Mouse (Mus musculus): ENCODE data around the gene Mvk. TPM values are rescaled to one million over a fixed set of nuclear protein-coding genes. Genes with fewer than 3 reads are reported as not detected.

Gene Mvk
- 0.16 TPM for polyA plus RNA-seq (2014; fragmentation: Illumina TruSeq; extraction: RNeasy Lipid Tissue Mini Kit (QIAGEN cat#74804); ENCODE audit: low read depth, low replicate concordance)

DNA sequence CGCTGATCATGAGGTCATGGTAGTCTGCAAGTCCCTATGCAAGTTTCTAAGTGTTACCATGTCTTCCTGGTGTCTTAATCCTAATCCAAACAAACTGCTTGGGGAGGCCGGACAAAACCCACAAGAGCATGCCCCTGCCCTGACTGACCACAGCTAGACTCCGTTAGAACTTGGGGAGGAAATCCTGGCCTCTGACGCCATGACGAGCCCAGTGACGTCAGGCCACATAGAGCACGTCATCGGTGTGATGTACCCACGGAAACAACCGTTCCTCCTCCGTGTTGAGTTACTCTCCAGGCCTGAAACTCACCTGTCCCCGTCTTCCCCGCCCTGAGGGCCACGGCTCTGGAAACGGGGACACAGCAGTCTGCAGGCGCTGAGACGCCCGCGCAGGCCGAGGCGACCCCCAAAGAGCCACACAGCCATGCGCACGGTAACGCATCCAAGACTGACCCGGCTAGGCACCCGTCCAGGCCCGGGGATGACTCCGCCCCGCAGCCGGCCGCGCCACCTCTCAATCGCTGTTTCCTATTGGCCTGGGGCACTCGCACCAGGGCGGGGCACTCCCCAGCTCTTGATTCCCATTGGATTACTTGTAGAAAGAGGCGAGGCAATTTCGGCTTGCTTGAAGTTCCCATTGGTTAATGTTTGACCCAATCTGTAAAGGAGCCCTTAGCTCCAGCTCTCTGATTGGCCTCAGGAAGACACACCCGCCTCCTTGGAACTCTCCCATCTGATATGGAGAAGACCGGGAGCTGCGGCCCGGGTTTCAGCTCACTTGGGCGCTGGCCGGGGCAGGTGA, at the start of gene Mvk, which contains the start of gene Mmab:
Gene Mvk (plus strand): TSS at position 704 of the 802 bp plus-strand sequence.
Gene Mmab (minus strand): TSS at position 495 of the 802 bp plus-strand sequence.

Other genes starting within 250 kb of the Mvk start
- not detected for gene Foxn4, start 170.5 kb upstream of the Mvk start, polyA plus RNA-seq (2014; fragmentation: Illumina TruSeq; extraction: RNeasy Lipid Tissue Mini Kit (QIAGEN cat#74804); ENCODE audit: low read depth, low replicate concordance)
- not detected for gene Myo1h, start 155.1 kb upstream of the Mvk start, polyA plus RNA-seq (2014; fragmentation: Illumina TruSeq; extraction: RNeasy Lipid Tissue Mini Kit (QIAGEN cat#74804); ENCODE audit: low read depth, low replicate concordance)
- gene Kctd10, start 63.8 kb upstream of the Mvk start, polyA plus RNA-seq (2014; fragmentation: Illumina TruSeq; extraction: RNeasy Lipid Tissue Mini Kit (QIAGEN cat#74804); ENCODE audit: low read depth, low replicate concordance): 21.3 TPM
- gene Ube3b, start 63.7 kb upstream of the Mvk start, polyA plus RNA-seq (2014; fragmentation: Illumina TruSeq; extraction: RNeasy Lipid Tissue Mini Kit (QIAGEN cat#74804); ENCODE audit: low read depth, low replicate concordance): 3.8 TPM
- gene Mmab, start 209 bp upstream of the Mvk start, polyA plus RNA-seq (2014; fragmentation: Illumina TruSeq; extraction: RNeasy Lipid Tissue Mini Kit (QIAGEN cat#74804); ENCODE audit: low read depth, low replicate concordance): 5.2 TPM
- 0.44 TPM for gene Fam222a, start 123.7 kb downstream of the Mvk start, polyA plus RNA-seq (2014; fragmentation: Illumina TruSeq; extraction: RNeasy Lipid Tissue Mini Kit (QIAGEN cat#74804); ENCODE audit: low read depth, low replicate concordance)
- 0.81 TPM for gene Trpv4, start 214.2 kb downstream of the Mvk start, polyA plus RNA-seq (2014; fragmentation: Illumina TruSeq; extraction: RNeasy Lipid Tissue Mini Kit (QIAGEN cat#74804); ENCODE audit: low read depth, low replicate concordance)
- gene Gltp, start 246.7 kb downstream of the Mvk start, polyA plus RNA-seq (2014; fragmentation: Illumina TruSeq; extraction: RNeasy Lipid Tissue Mini Kit (QIAGEN cat#74804); ENCODE audit: low read depth, low replicate concordance): 28.0 TPM